8 mouse cellular contexts compared by ENCODE assay signal in genomic region chr1:85736355-85737184, GRCm38 (mm10). TPM values are rescaled to one million over a fixed set of nuclear protein-coding genes. Genes with fewer than 3 reads are reported as not detected.
DNase-seq lines count a peak whose midpoint lies in the region; ATAC-seq and TF ChIP-seq lines count a peak whose summit lies in the region.

No protein-coding gene starts in this region.

- H3K4me1 ChIP-seq in CH12.LX (ENCODE audit: control insufficient read depth in 1 of 2, insufficient read depth in 2 of 2) = peaks cover 24 to 56% of the 10 kb centered on the region in 2 experiments
- no peaks in the 10 kb centered on the region for H3K4me1 ChIP-seq in embryonic fibroblast, embryonic 13.5 days (ENCODE audit: control insufficient read depth, insufficient read depth, low read length)
- H3K4me1 ChIP-seq in heart, embryonic 15.5 days (replicated peaks) = peaks cover 4% of the 10 kb centered on the region; the same call in 1 of the 2 replicates
- H3K4me1 ChIP-seq in liver, embryonic 16.5 days (ENCODE audit: control insufficient read depth, low read depth, low read length) = no peaks in the 10 kb centered on the region; the same call in 1 of the 2 replicates
- peaks cover 5% of the 10 kb centered on the region; the same call in 1 of the 2 replicates for H3K4me1 ChIP-seq in neural tube, embryonic 13.5 days (replicated peaks)
- peaks cover 31% of the 10 kb centered on the region for H3K4me1 ChIP-seq in thymus, adult 2 months (replicated peaks; ENCODE audit: control insufficient read depth, insufficient read depth, low read length)

- H3K4me2 ChIP-seq in CH12.LX (ENCODE audit: insufficient read depth, low read depth, poor library complexity, severe bottlenecking) = 0 out of 2 replicates have a peak overlapping the region, but pooled peaks have one; percentile 18
- H3K4me2 ChIP-seq in heart, embryonic 15.5 days = peak overlapping the region; percentile 61
- H3K4me2 ChIP-seq in liver, embryonic 16.5 days (ENCODE audit: low read depth, low read length) = peak overlapping the region; percentile 64
- peak overlapping the region; percentile 43 for H3K4me2 ChIP-seq in neural tube, embryonic 13.5 days

- H3K9me3 ChIP-seq in CH12.LX (replicated peaks; ENCODE audit: low read length) = peaks cover 7% of the 10 kb centered on the region
- no peaks in the 10 kb centered on the region for H3K9me3 ChIP-seq in heart, embryonic 15.5 days (replicated peaks)
- H3K9me3 ChIP-seq in liver, embryonic 16.5 days (replicated peaks; ENCODE audit: control insufficient read depth, low read length) = no peaks in the 10 kb centered on the region
- no peaks in the 10 kb centered on the region; the same call in 1 of the 2 replicates for H3K9me3 ChIP-seq in neural tube, embryonic 13.5 days

- peak; percentile 54; the same call in 1 of the 2 replicates for ATAC-seq in heart, embryonic 15.5 days (replicated peaks; ENCODE audit: insufficient number of reproducible peaks, insufficient read depth, low FRiP score, low read depth)
- peak; percentile 49 for ATAC-seq in liver, embryonic 16.5 days (ENCODE audit: low read depth)
- peak; percentile 59 for ATAC-seq in neural tube, embryonic 13.5 days (ENCODE audit: low read depth)

- peak overlapping the region; percentile 74 to 98 (median 98) for H3K4me3 ChIP-seq in CH12.LX (replicated peaks in 1 of 3; ENCODE audit: low read depth in 2 of 3, low read length in 2 of 3, poor library complexity in 1 of 3)
- no peak overlapping the region for H3K4me3 ChIP-seq in embryonic fibroblast, embryonic 13.5 days (ENCODE audit: insufficient read depth, low read length)
- peak overlapping the region; percentile 41 for H3K4me3 ChIP-seq in heart, embryonic 15.5 days
- H3K4me3 ChIP-seq in liver, embryonic 16.5 days (ENCODE audit: low read depth, low read length) = peak overlapping the region; percentile 55
- no peak overlapping the region; the same call in 1 of the 2 replicates for H3K4me3 ChIP-seq in neural tube, embryonic 13.5 days
- H3K4me3 ChIP-seq in thymus, adult 2 months (ENCODE audit: control insufficient read depth, insufficient read depth, low read length) = peak overlapping the region; percentile 92

- TF ChIP-seq POLR2A in CH12.LX (IDR thresholded peaks at IDR 0.05; ENCODE audit: low read depth, low read length) = peak; percentile 87
- no peak for TF ChIP-seq POLR2A in embryonic fibroblast, embryonic 13.5 days (IDR thresholded peaks at IDR 0.05; ENCODE audit: low read depth, low read length)
- no peak for TF ChIP-seq POLR2A in thymus, adult 2 months (IDR thresholded peaks at IDR 0.05; ENCODE audit: control insufficient read depth, extremely low read depth, insufficient read depth, low read length, poor library complexity)

- peak overlapping the region; percentile 99 for H3K9ac ChIP-seq in CH12.LX (ENCODE audit: insufficient read depth, low read depth)
- peak overlapping the region; percentile 53; the same call in 1 of the 2 replicates for H3K9ac ChIP-seq in heart, embryonic 15.5 days
- H3K9ac ChIP-seq in liver, embryonic 16.5 days (ENCODE audit: low read depth, low read length) = peak overlapping the region; percentile 50
- 0 out of 2 replicates have a peak overlapping the region, but pooled peaks have one; percentile 41 for H3K9ac ChIP-seq in neural tube, embryonic 13.5 days

- TF ChIP-seq EP300 in CH12.LX (IDR thresholded peaks at IDR 0.05; ENCODE audit: low read length) = peak; percentile 56

- peaks cover 21 to 37% of the 10 kb centered on the region in 2 experiments for H3K36me3 ChIP-seq in CH12.LX (replicated peaks in 1 of 2; ENCODE audit: control insufficient read depth in 1 of 2, insufficient read depth in 1 of 2, low read length in 1 of 2)
- H3K36me3 ChIP-seq in heart, embryonic 15.5 days = no peaks in the 10 kb centered on the region
- H3K36me3 ChIP-seq in liver, embryonic 16.5 days (ENCODE audit: control insufficient read depth, insufficient read depth) = no peaks in the 10 kb centered on the region
- H3K36me3 ChIP-seq in neural tube, embryonic 13.5 days = no peaks in the 10 kb centered on the region
- 0 out of 2 replicates have a peak, but pooled peaks cover 4% of the 10 kb centered on the region for H3K36me3 ChIP-seq in thymus, adult 2 months (ENCODE audit: control insufficient read depth, insufficient read depth, low read length)

- peaks cover 41% of the 10 kb centered on the region for H3K79me2 ChIP-seq in CH12.LX (replicated peaks; ENCODE audit: control insufficient read depth, extremely low read depth, insufficient read depth, poor library complexity, severe bottlenecking)

- TF ChIP-seq RAD21 in CH12.LX (IDR thresholded peaks at IDR 0.05; ENCODE audit: low read depth, low read length) = no peak; the same call in none of the 2 replicates

- DNase-seq in CH12.LX (ENCODE audit: extremely low read depth) = peak; percentile 96
- peak; percentile 78 for DNase-seq in brain, adult 2 months (ENCODE audit: low read depth, low spot score)
- peak; percentile 80 for DNase-seq in kidney, postnatal 14 days
- peak; percentile 91 for DNase-seq in thymus, adult 2 months

- TF ChIP-seq CTCF in CH12.LX (conservative IDR thresholded peaks at IDR 0.05 in 1 of 2, IDR thresholded peaks at IDR 0.05 in 1 of 2; ENCODE audit: low read depth in 2 of 2, low read length in 2 of 2) = peak; percentile 95 to 96
- TF ChIP-seq CTCF in embryonic fibroblast, embryonic 13.5 days (IDR thresholded peaks at IDR 0.05; ENCODE audit: borderline replicate concordance, insufficient read depth, low read length) = peak; percentile 45; the same call in 1 of the 2 replicates
- no peak for TF ChIP-seq CTCF in thymus, adult 2 months (IDR thresholded peaks at IDR 0.05; ENCODE audit: borderline replicate concordance, control insufficient read depth, extremely low read depth, insufficient read depth, low read length, poor library complexity)

- dilution Hi-C loops in CH12.LX (cut with MboI; ENCODE audit: extremely low pct_ligation_motif_present, extremely low pct_unique_long_range_greater_than_20kb, low sequenced_read_pairs) = no loop called here

- no peaks in the 10 kb centered on the region for H3K27me3 ChIP-seq in CH12.LX (replicated peaks)
- H3K27me3 ChIP-seq in heart, embryonic 15.5 days = no peaks in the 10 kb centered on the region
- H3K27me3 ChIP-seq in liver, embryonic 16.5 days (ENCODE audit: control insufficient read depth, insufficient read depth, low read depth, low read length) = no peaks in the 10 kb centered on the region
- no peaks in the 10 kb centered on the region for H3K27me3 ChIP-seq in neural tube, embryonic 13.5 days
- no peaks in the 10 kb centered on the region for H3K27me3 ChIP-seq in thymus, adult 2 months (ENCODE audit: control insufficient read depth, insufficient read depth, low read length)

- 36% methylated on average over 18 of the region's 18 CpGs for WGBS in heart, embryonic 15.5 days
- WGBS in liver, embryonic 16.5 days (ENCODE audit: insufficient replicate concordance) = 24% methylated on average over 18 of the region's 18 CpGs
- WGBS in neural tube, embryonic 13.5 days = 39% methylated on average over 18 of the region's 18 CpGs
- WGBS in thymus, adult 2 months = 34% methylated on average over 18 of the region's 18 CpGs

- H3K27ac ChIP-seq in CH12.LX (ENCODE audit: insufficient read depth, low read depth) = peak overlapping the region; percentile 97
- H3K27ac ChIP-seq in embryonic fibroblast, embryonic 13.5 days (ENCODE audit: insufficient read depth, low read length) = no peak overlapping the region
- no peak overlapping the region for H3K27ac ChIP-seq in heart, embryonic 15.5 days
- peak overlapping the region; percentile 81 for H3K27ac ChIP-seq in liver, embryonic 16.5 days (ENCODE audit: low read length)
- H3K27ac ChIP-seq in neural tube, embryonic 13.5 days (replicated peaks) = no peak overlapping the region
- peak overlapping the region; percentile 98 for H3K27ac ChIP-seq in thymus, adult 2 months (ENCODE audit: control insufficient read depth, insufficient read depth, low read length)

- in situ Hi-C loops in CH12.LX (cut with MboI; ENCODE audit: low pct_ligation_motif_present, low pct_unique_long_range_greater_than_20kb, low sequenced_read_pairs) = no loop called here

TF ChIP-seq in CH12.LX, 34 proteins besides CTCF, POLR2A, EP300 and RAD21 (continues in another document):
- TF ChIP-seq MAFK (IDR thresholded peaks at IDR 0.05; ENCODE audit: insufficient replicate concordance, low read length) (no peak), ELF1 (IDR thresholded peaks at IDR 0.05; ENCODE audit: low read depth, low read length) (peak; percentile 18; the same call in 1 of the 2 replicates), USF2 (conservative IDR thresholded peaks at IDR 0.05; ENCODE audit: low read depth, low read length) (0 out of 2 replicates have a peak, but pooled peaks have one; percentile 7), TCF12 (IDR thresholded peaks at IDR 0.05; ENCODE audit: low read depth, low read length) (peak; percentile 95), NRF1 (IDR thresholded peaks at IDR 0.05; ENCODE audit: low read depth, low read length) (no peak), IRF4 (IDR thresholded peaks at IDR 0.05; ENCODE audit: low read depth, low read length) (peak; percentile 90), JUN (IDR thresholded peaks at IDR 0.05; ENCODE audit: insufficient read depth, low read depth, low read length) (no peak), ZMIZ1 (IDR thresholded peaks at IDR 0.05; ENCODE audit: low read depth, low read length) (peak; percentile 75), E2F4 (IDR thresholded peaks at IDR 0.05; ENCODE audit: insufficient replicate concordance, low read depth, low read length) (peak; percentile 75; the same call in 1 of the 2 replicates)

RNA-seq across cellular contexts. Expression of gene A630001G21Rik, which starts 41.9 kb away (rescaled TPM):
- total RNA-seq in CH12.LX (2012; rRNA removed) (55.8 and 64.7 TPM in 2 replicates), CH12.LX (2014; rRNA removed) (151 and 164 TPM in 2 replicates)
- 130 and 139 TPM in 2 replicates for polyA plus RNA-seq in CH12.LX (2012; ENCODE audit: insufficient read length, low read depth)
- polyA plus RNA-seq in embryonic fibroblast, embryonic 13.5 days (2011; ENCODE audit: insufficient read length, low read depth, missing spikeins) = 1.1 and 3.5 TPM in 2 replicates
- polyA plus RNA-seq in heart, embryonic 15.5 days (2015; fragmentation: Nextera tagmentation; extraction: Ambion mirVana) = 1.1 and 1.7 TPM in 2 replicates
- 2.0 and 3.0 TPM in 2 replicates for polyA plus RNA-seq in liver, embryonic 16.5 days (2015; fragmentation: Nextera tagmentation; extraction: Ambion mirVana)
- 0.37 and 0.46 TPM in 2 replicates for polyA plus RNA-seq in neural tube, embryonic 13.5 days (2015; fragmentation: Nextera tagmentation; extraction: Ambion mirVana)
- polyA plus RNA-seq in thymus, adult 2 months (2012; rRNA removed) = 17.2 and 19.5 TPM in 2 replicates

RNA-seq across cellular contexts. Expression of gene Cab39, which starts 56.7 kb away (rescaled TPM):
- total RNA-seq in CH12.LX (2012; rRNA removed) = 90.2 and 101 TPM in 2 replicates
- total RNA-seq in CH12.LX (2014; rRNA removed) = 239 and 263 TPM in 2 replicates
- 98.4 and 111 TPM in 2 replicates for polyA plus RNA-seq in CH12.LX (2012; ENCODE audit: insufficient read length, low read depth)
- polyA plus RNA-seq in embryonic fibroblast, embryonic 13.5 days (2011; ENCODE audit: insufficient read length, low read depth, missing spikeins) = 72.4 and 72.7 TPM in 2 replicates
- polyA plus RNA-seq in heart, embryonic 15.5 days (2015; fragmentation: Nextera tagmentation; extraction: Ambion mirVana) = 21.9 and 25.2 TPM in 2 replicates
- 10.1 and 11.2 TPM in 2 replicates for polyA plus RNA-seq in liver, embryonic 16.5 days (2015; fragmentation: Nextera tagmentation; extraction: Ambion mirVana)
- 53.9 and 56.4 TPM in 2 replicates for polyA plus RNA-seq in neural tube, embryonic 13.5 days (2015; fragmentation: Nextera tagmentation; extraction: Ambion mirVana)
- 65.1 and 72.8 TPM in 2 replicates for polyA plus RNA-seq in thymus, adult 2 months (2012; rRNA removed)

Comparison
In these comparisons a context has a peak if more than half of its experiments do, and no peak if none do; other contexts are left out.
1. H3K27ac ChIP-seq: peak in CH12.LX (single experiment), liver, embryonic 16.5 days (single experiment) and thymus, adult 2 months (single experiment); none in embryonic fibroblast, embryonic 13.5 days (single experiment), heart, embryonic 15.5 days (single experiment) and neural tube, embryonic 13.5 days (single experiment).
2. H3K4me3 ChIP-seq: peak in CH12.LX (3 of 3), heart, embryonic 15.5 days (single experiment), liver, embryonic 16.5 days (single experiment) and thymus, adult 2 months (single experiment); none in embryonic fibroblast, embryonic 13.5 days (single experiment) and neural tube, embryonic 13.5 days (single experiment).
3. H3K9ac ChIP-seq: peak in every context shown above with its lines; median percentile 99 in CH12.LX; 53 in heart, embryonic 15.5 days; 50 in liver, embryonic 16.5 days; 41 in neural tube, embryonic 13.5 days.
4. Peak in every context shown above with its lines, with median percentiles within 50 percentile points of each other: DNase-seq, H3K4me2 ChIP-seq and ATAC-seq.